Mouse (Mus musculus) midbrain, postnatal 0 days (tissue): ENCODE data around the gene Snx14. TPM values are rescaled to one million over a fixed set of nuclear protein-coding genes. Genes with fewer than 3 reads are reported as not detected.

Source experiments
- ATAC-seq: fragments of 200-750 bp; cut with Nextera tagmentation; 2 replicates; pipeline ENCODE4 v1.8.0; 2017; ENCODE audit warnings: moderate number of reproducible peaks, mild to moderate bottlenecking, moderate TSS enrichment, moderate library complexity; ENCODE audit not compliant: low FRiP score
- DNase-seq: peaks from one replicate; pipeline ENCODE4 v3.0.0-alpha.2; 2015; ENCODE audit warnings: low spot score
- H3K27ac ChIP-seq: fragments of 300-500 bp; sonication (generic); 2 replicates; pipeline ENCODE4 v1.5.1; 2014; ENCODE audit warnings: low read depth, mild to moderate bottlenecking, low read length, mixed read lengths
- H3K27me3 ChIP-seq: fragments of 300-500 bp; sonication (generic); 2 replicates; pipeline ENCODE4 v1.6.1; 2014; ENCODE audit warnings: low read length, control low read depth, mixed read lengths; ENCODE audit not compliant: insufficient read depth
- H3K36me3 ChIP-seq: fragments of 300-500 bp; sonication (generic); 2 replicates; pipeline ENCODE4 v1.6.1; 2014; ENCODE audit warnings: low read length, control low read depth, mixed read lengths; ENCODE audit not compliant: insufficient read depth
- H3K4me1 ChIP-seq: fragments of 300-500 bp; sonication (generic); 2 replicates; pipeline ENCODE4 v1.6.1; 2014; ENCODE audit warnings: mild to moderate bottlenecking, control low read depth, antibody characterized with exemption, low read length, mixed read lengths; ENCODE audit not compliant: insufficient read depth
- H3K4me2 ChIP-seq: fragments of 300-500 bp; sonication (generic); 2 replicates; pipeline ENCODE4 v1.6.1; 2014; ENCODE audit warnings: low read depth, mild to moderate bottlenecking, low read length, mixed read lengths; ENCODE audit not compliant: poor library complexity, severe bottlenecking
- H3K4me3 ChIP-seq: fragments of 300-500 bp; sonication (generic); 2 replicates; pipeline ENCODE4 v1.5.1; 2014; ENCODE audit warnings: low read depth, mild to moderate bottlenecking, low read length, moderate library complexity
- H3K9ac ChIP-seq: fragments of 300-500 bp; sonication (generic); replicated peaks from 2 replicates; pipeline ENCODE4 v1.6.1; 2014; ENCODE audit warnings: mild to moderate bottlenecking, low read length, moderate library complexity, mixed read lengths; ENCODE audit not compliant: poor library complexity, severe bottlenecking
- H3K9me3 ChIP-seq: fragments of 300-500 bp; sonication (generic); 2 replicates; pipeline ENCODE4 v1.6.1; 2016; ENCODE audit warnings: low read length, control low read depth
- CTCF ChIP-seq: IDR thresholded peaks from 2 replicates; pipeline ENCODE4 v1.5.1; 2016; ENCODE audit warnings: antibody characterized with exemption, mild to moderate bottlenecking
- WGBS: fragments of 180-500 bp; shearing (Covaris S2); extraction: QIAGEN DNeasy Blood & Tissue Kit; methylation state at CpG from one replicate; pipeline ENCODE4 v1.1.7; 2014; 5-methylcytosine and 5-hydroxymethylcytosine counted together
- polyA plus RNA-seq: library from polyadenylated mRNA; unstranded; fragments of >200 nt; fragmentation: Nextera tagmentation; extraction: Ambion mirVana; gene quantifications from 2 replicates; pipeline ENCODE4 v1.2.1, GENCODE M21; 2015
- total RNA-seq: library from RNA; depleted of rRNA; stranded (reverse); fragments of >200 nt; gene quantifications from 2 replicates; pipeline ENCODE4 v1.2.3, GENCODE M21; 2014

Gene Snx14
- total and polyA plus RNA-seq, 2 experiments from 2014 or later, result 28.6 to 43.0 TPM

- DNase-seq (no peak), ATAC-seq (no peak)
- Histone ChIP-seq H3K4me3 (no peak overlapping the region), H3K36me3 (peaks cover 9% of the 10 kb centered on the region; the same call in 1 of the 2 replicates), H3K4me2 (no peak overlapping the region), H3K27me3 (no peaks in the 10 kb centered on the region), H3K9ac (no peak overlapping the region), H3K4me1 (no peaks in the 10 kb centered on the region), H3K9me3 (no peaks in the 10 kb centered on the region), H3K27ac (no peak overlapping the region)
- WGBS, result 92% methylated on average over 5 of the region's 5 CpGs
- no peak for TF ChIP-seq CTCF
Observed at GRCm38 (mm10) chr9:88368476-88368875, 70.3 kb downstream of the Snx14 start.

GRCm38 (mm10) chr9:88367751-88368150 is 71.0 kb downstream of the Snx14 start:
- H3K4me1 ChIP-seq, result 0 out of 2 replicates have a peak, but pooled peaks cover 4% of the 10 kb centered on the region
- WGBS, result 44% methylated on average over 1 of the region's 1 CpGs
- H3K9ac ChIP-seq, result no peak overlapping the region
- TF ChIP-seq CTCF, result no peak
- peaks cover 9% of the 10 kb centered on the region; the same call in 1 of the 2 replicates for H3K36me3 ChIP-seq
- ATAC-seq (no peak), DNase-seq (no peak)
- no peak overlapping the region for H3K27ac ChIP-seq
- no peak overlapping the region for H3K4me3 ChIP-seq
- H3K4me2 ChIP-seq, result no peak overlapping the region
- H3K27me3 ChIP-seq, result no peaks in the 10 kb centered on the region
- no peaks in the 10 kb centered on the region for H3K9me3 ChIP-seq

DNA sequence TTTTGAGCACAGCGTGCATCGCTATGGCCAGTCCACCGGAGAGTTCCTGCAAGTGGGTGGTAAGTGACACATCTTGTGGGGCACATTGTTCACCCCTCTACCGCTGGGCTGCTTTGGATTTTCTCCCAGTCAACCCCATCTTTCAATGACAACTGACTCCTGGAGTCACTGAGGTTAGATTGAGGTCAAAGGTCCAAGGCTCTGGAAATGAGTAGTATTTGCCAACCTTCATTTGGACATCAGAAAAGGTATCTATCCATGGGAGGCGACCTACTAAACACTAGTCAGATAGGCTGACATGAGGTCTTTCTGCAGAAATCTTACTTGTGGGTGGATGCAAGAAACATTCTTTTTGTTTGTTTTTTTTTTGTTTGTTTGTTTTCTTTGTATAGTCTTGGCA is 71.4 kb downstream of the Snx14 start:
- no peak for ATAC-seq
- TF ChIP-seq CTCF, result no peak
- 85% methylated on average over 5 of the region's 5 CpGs for WGBS

DNA sequence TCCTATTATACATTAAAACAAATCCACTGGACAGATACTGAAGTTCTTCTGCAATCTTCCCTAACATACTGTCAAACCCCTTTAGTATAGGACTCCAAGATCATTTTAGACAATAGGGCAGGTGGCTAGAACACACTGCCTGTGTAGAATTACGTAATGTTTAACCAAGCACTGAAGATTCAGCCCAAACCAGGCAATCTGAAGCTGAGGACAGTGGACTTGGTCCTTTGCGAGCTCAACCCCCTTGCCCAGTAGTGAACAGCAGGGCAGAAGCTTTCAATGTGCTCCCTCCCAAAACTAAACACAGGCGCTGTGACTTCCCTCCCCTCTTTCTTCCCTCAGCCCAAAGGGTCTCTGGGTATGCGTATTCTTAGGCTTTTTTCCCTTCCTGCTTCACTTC is 71.9 kb downstream of the Snx14 start:
- Histone ChIP-seq H3K9me3 (no peaks in the 10 kb centered on the region), H3K4me1 (0 out of 2 replicates have a peak, but pooled peaks cover 6% of the 10 kb centered on the region), H3K4me3 (no peak overlapping the region), H3K4me2 (no peak overlapping the region), H3K27me3 (no peaks in the 10 kb centered on the region), H3K9ac (no peak overlapping the region), H3K36me3 (peaks cover 9% of the 10 kb centered on the region; the same call in 1 of the 2 replicates), H3K27ac (no peak overlapping the region)
- WGBS, result 92% methylated on average over 4 of the region's 4 CpGs
- no peak for TF ChIP-seq CTCF
- DNase-seq, result no peak
- ATAC-seq, result no peak

More for the DNA sequence above, 71.4 kb downstream of the Snx14 start:
- H3K4me1 ChIP-seq, result 0 out of 2 replicates have a peak, but pooled peaks cover 6% of the 10 kb centered on the region
- no peak overlapping the region for H3K4me3 ChIP-seq
- no peaks in the 10 kb centered on the region for H3K27me3 ChIP-seq
- no peaks in the 10 kb centered on the region for H3K9me3 ChIP-seq
- H3K36me3 ChIP-seq, result peaks cover 9% of the 10 kb centered on the region; the same call in 1 of the 2 replicates
- no peak for DNase-seq
- no peak overlapping the region for H3K4me2 ChIP-seq
- no peak overlapping the region for H3K27ac ChIP-seq
- H3K9ac ChIP-seq, result no peak overlapping the region

- WGBS, result 75% methylated on average over 4 of the region's 4 CpGs
- Histone ChIP-seq H3K36me3 (peaks cover 9% of the 10 kb centered on the region; the same call in 1 of the 2 replicates), H3K27me3 (no peaks in the 10 kb centered on the region), H3K4me2 (no peak overlapping the region), H3K4me1 (peaks cover 6% of the 10 kb centered on the region; the same call in 1 of the 2 replicates), H3K9ac (no peak overlapping the region), H3K9me3 (no peaks in the 10 kb centered on the region), H3K27ac (no peak overlapping the region), H3K4me3 (no peak overlapping the region)
- no peak for ATAC-seq
- peak; percentile 33; the same call in 1 of the 2 replicates for TF ChIP-seq CTCF
- no peak for DNase-seq
Observed at GRCm38 (mm10) chr9:88366308-88366707, 72.5 kb downstream of the Snx14 start.

GRCm38 (mm10) chr9:88363102-88363501 is 75.7 kb downstream of the Snx14 start:
- Histone ChIP-seq H3K4me1 (peaks cover 6% of the 10 kb centered on the region; the same call in 1 of the 2 replicates), H3K27me3 (no peaks in the 10 kb centered on the region), H3K9me3 (no peaks in the 10 kb centered on the region), H3K9ac (no peak overlapping the region), H3K4me3 (no peak overlapping the region), H3K4me2 (no peak overlapping the region), H3K27ac (no peak overlapping the region), H3K36me3 (peaks cover 3% of the 10 kb centered on the region; the same call in 1 of the 2 replicates)
- ATAC-seq, result no peak
- 89% methylated on average over 3 of the region's 3 CpGs for WGBS
- DNase-seq, result peak; percentile 81
- no peak for TF ChIP-seq CTCF
